23 mouse cellular contexts compared by ENCODE assay signal in the genomic region with DNA sequence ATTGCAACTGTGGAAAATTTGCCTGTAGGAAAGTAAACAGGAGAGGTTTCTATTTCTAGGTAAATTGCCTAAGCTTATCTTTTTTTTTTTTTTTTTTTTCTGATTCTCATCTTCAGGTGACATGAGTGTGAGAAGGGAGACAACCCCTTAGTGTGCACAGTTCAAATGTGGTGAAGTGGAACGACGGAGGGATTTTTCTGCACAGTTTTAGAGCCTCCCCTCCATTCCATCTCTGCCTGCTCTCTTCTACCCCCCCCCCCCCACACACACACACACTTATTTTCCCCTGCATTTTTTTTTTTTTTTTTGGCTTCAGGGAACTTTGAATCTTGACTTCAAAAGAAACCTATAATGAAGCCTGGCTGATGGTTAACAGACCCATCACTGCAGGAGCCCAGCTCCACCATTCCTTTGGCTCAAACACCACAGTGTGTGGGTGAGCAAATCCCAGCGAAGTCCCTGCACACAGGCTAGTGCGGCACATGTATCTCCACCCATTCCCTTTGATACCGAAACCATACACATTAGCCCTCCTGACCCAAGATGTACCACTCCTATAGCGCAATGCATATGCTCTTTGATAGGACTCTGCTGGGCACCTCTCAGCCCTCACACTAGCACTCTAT. TPM values are rescaled to one million over a fixed set of nuclear protein-coding genes. Genes with fewer than 3 reads are reported as not detected.
A peak's percentile ranks its signal among the peaks of the same experiment; 100 is the strongest.
DNase-seq lines count a peak whose midpoint lies in the region; ATAC-seq and TF ChIP-seq lines count a peak whose summit lies in the region.
"Had no signal": no experiment of that assay in that cellular context is flagged by ENCODE, and none has a peak within 500 bp of the region (broad histone marks: within the 10 kb centered on the region; RNA-seq: fewer than 3 reads in every experiment).

No protein-coding gene starts in this region.

- WGBS in kidney, embryonic 15.5 days = 65% methylated on average over 6 of the region's 6 CpGs
- WGBS in stomach, embryonic 14.5 days = 76% methylated on average over 6 of the region's 6 CpGs
- WGBS in stomach, postnatal 0 days = 75% methylated on average over 6 of the region's 6 CpGs

- H3K4me1 ChIP-seq in kidney, embryonic 15.5 days = no peaks in the 10 kb centered on the region
- no peaks in the 10 kb centered on the region for H3K4me1 ChIP-seq in stomach, embryonic 14.5 days (ENCODE audit: control insufficient read depth, insufficient read depth, low read length)
- no peaks in the 10 kb centered on the region for H3K4me1 ChIP-seq in stomach, postnatal 0 days (replicated peaks; ENCODE audit: control insufficient read depth, insufficient read depth)
- H3K4me1 ChIP-seq: forebrain, embryonic 13.5 days; intestine, embryonic 15.5 days; midbrain, embryonic 12.5 days; neural tube, embryonic 12.5 days had no signal

- peak; percentile 94 for ATAC-seq in kidney, embryonic 15.5 days (replicated peaks; ENCODE audit: low FRiP score)
- ATAC-seq in stomach, embryonic 14.5 days (ENCODE audit: insufficient number of reproducible peaks, insufficient read depth, low FRiP score, low read depth) = peak; percentile 33; the same call in 1 of the 2 replicates
- no peak for ATAC-seq in stomach, postnatal 0 days (ENCODE audit: low FRiP score, low TSS enrichment)
- no peak for ATAC-seq in inflammation-experienced regulatory T-cells, adult 6 months
- ATAC-seq: forebrain, embryonic 13.5 days; hindbrain, embryonic 16.5 days; intestine, embryonic 15.5 days had no signal

- H3K36me3 ChIP-seq in kidney, embryonic 15.5 days = no peaks in the 10 kb centered on the region
- H3K36me3 ChIP-seq in stomach, embryonic 14.5 days (ENCODE audit: control insufficient read depth, insufficient read depth, low read length) = no peaks in the 10 kb centered on the region
- no peaks in the 10 kb centered on the region for H3K36me3 ChIP-seq in stomach, postnatal 0 days (ENCODE audit: control insufficient read depth, insufficient read depth, low read length)
- H3K36me3 ChIP-seq: intestine, embryonic 15.5 days; midbrain, embryonic 12.5 days; neural tube, embryonic 12.5 days had no signal

- TF ChIP-seq CTCF in stomach, postnatal 0 days (IDR thresholded peaks at IDR 0.05; ENCODE audit: low read depth) = no peak

- no peak overlapping the region for H3K4me2 ChIP-seq in kidney, embryonic 15.5 days
- no peak overlapping the region for H3K4me2 ChIP-seq in stomach, embryonic 14.5 days (replicated peaks; ENCODE audit: low read depth, low read length)
- H3K4me2 ChIP-seq in stomach, postnatal 0 days (replicated peaks; ENCODE audit: low read depth) = no peak overlapping the region
- H3K4me2 ChIP-seq: forebrain, embryonic 13.5 days; intestine, embryonic 15.5 days; lung, embryonic 14.5 days; midbrain, embryonic 12.5 days; neural tube, embryonic 12.5 days had no signal

- 0 out of 2 replicates have a peak overlapping the region, but pooled peaks have one; percentile 32 for H3K27ac ChIP-seq in kidney, embryonic 15.5 days
- H3K27ac ChIP-seq in stomach, embryonic 14.5 days (ENCODE audit: low read length) = no peak overlapping the region
- no peak overlapping the region for H3K27ac ChIP-seq in stomach, postnatal 0 days (replicated peaks)
- H3K27ac ChIP-seq: forebrain, embryonic 13.5 days; intestine, embryonic 15.5 days; liver, embryonic 14.5 days; midbrain, embryonic 12.5 days; neural tube, embryonic 12.5 days had no signal

- TF ChIP-seq EP300 in stomach, postnatal 0 days (optimal IDR thresholded peaks at IDR 0.05) = no peak

- H3K4me3 ChIP-seq in kidney, embryonic 15.5 days (replicated peaks) = no peak overlapping the region
- no peak overlapping the region for H3K4me3 ChIP-seq in stomach, embryonic 14.5 days (ENCODE audit: low read depth, low read length)
- H3K4me3 ChIP-seq in stomach, postnatal 0 days (ENCODE audit: low read depth, low read length) = no peak overlapping the region
- H3K4me3 ChIP-seq: forebrain, embryonic 13.5 days; intestine, embryonic 15.5 days; midbrain, embryonic 12.5 days; myocyte; neural tube, embryonic 12.5 days had no signal

- no peaks in the 10 kb centered on the region for H3K27me3 ChIP-seq in kidney, embryonic 15.5 days
- no peaks in the 10 kb centered on the region for H3K27me3 ChIP-seq in stomach, embryonic 14.5 days (ENCODE audit: control insufficient read depth, insufficient read depth, low read length)
- H3K27me3 ChIP-seq in stomach, postnatal 0 days (ENCODE audit: control insufficient read depth, insufficient read depth, low read length) = no peaks in the 10 kb centered on the region
- H3K27me3 ChIP-seq: CH12.LX; forebrain, embryonic 13.5 days; intestine, embryonic 15.5 days; midbrain, embryonic 12.5 days; neural tube, embryonic 12.5 days had no signal

- peak; percentile 24 for DNase-seq in embryo, embryonic 10 days (ENCODE audit: low spot score)
- no peak for DNase-seq in embryo, embryonic 11 days
- no peak for DNase-seq in kidney, postnatal 10 days
- no peak for DNase-seq in stomach, postnatal 0 days (ENCODE audit: low spot score)
- DNase-seq in right cerebral cortex, postnatal 25 days = no peak
- DNase-seq: adrenal gland, adult 8-10 months; cerebellum, adult 2 months; cerebellum, postnatal 14 days; gastrocnemius, postnatal 14 days; layer of hippocampus, adult 9-11 months; lung, postnatal 14 days had no signal

- H3K9ac ChIP-seq in kidney, embryonic 15.5 days = no peak overlapping the region
- H3K9ac ChIP-seq in stomach, embryonic 14.5 days (replicated peaks; ENCODE audit: low read depth, low read length) = no peak overlapping the region
- no peak overlapping the region for H3K9ac ChIP-seq in stomach, postnatal 0 days (ENCODE audit: low read length)
- H3K9ac ChIP-seq: forebrain, embryonic 13.5 days; intestine, embryonic 15.5 days; liver, embryonic 14.5 days; lung, embryonic 14.5 days; midbrain, embryonic 12.5 days; neural tube, embryonic 12.5 days had no signal

- H3K9me3 ChIP-seq in kidney, embryonic 15.5 days (replicated peaks) = no peaks in the 10 kb centered on the region
- no peaks in the 10 kb centered on the region for H3K9me3 ChIP-seq in stomach, embryonic 14.5 days (ENCODE audit: control insufficient read depth, low read depth, low read length)
- no peaks in the 10 kb centered on the region for H3K9me3 ChIP-seq in stomach, postnatal 0 days (ENCODE audit: control insufficient read depth, low read length)
- H3K9me3 ChIP-seq: forebrain, embryonic 13.5 days; intestine, embryonic 15.5 days; midbrain, embryonic 12.5 days; neural tube, embryonic 12.5 days had no signal

RNA-seq across cellular contexts. Expression of gene Pappa2, which starts 49.0 kb away (rescaled TPM):
- 0.71 and 0.85 TPM in 2 replicates for polyA plus RNA-seq in kidney, embryonic 15.5 days (2015; fragmentation: Nextera tagmentation; extraction: Ambion mirVana)
- polyA plus RNA-seq in stomach, embryonic 14.5 days (2014; fragmentation: Nextera tagmentation; extraction: Ambion mirVana) = 1.7 and 2.3 TPM in 2 replicates
- polyA plus RNA-seq in stomach, postnatal 0 days (2015; fragmentation: Nextera tagmentation; extraction: Ambion mirVana) = 0.81 and 0.97 TPM in 2 replicates
- polyA plus RNA-seq in inflammation-experienced regulatory T-cells, adult 6 months (2017; shearing (Covaris generic)) = not detected

Comparison
In these comparisons a context has a peak if more than half of its experiments do, and no peak if none do; other contexts are left out.
1. ATAC-seq: peak in kidney, embryonic 15.5 days (single experiment) and stomach, embryonic 14.5 days (single experiment); none in stomach, postnatal 0 days (single experiment) and inflammation-experienced regulatory T-cells, adult 6 months (single experiment).